Mouse (Mus musculus) myocyte (in vitro differentiated cells): ENCODE results near the gene Car14.
"Not testable (repeated sequence)": the region's sequence is repeated elsewhere in the genome, so short reads cannot be mapped to it uniquely, and the experiment has no call there.

Source experiments
- MAX ChIP-seq: IDR thresholded peaks from one replicate; pipeline ENCODE4 v1.6.1; 2011; ENCODE audit warnings: low read depth, mild to moderate bottlenecking, control low read depth
- POLR2A ChIP-seq: IDR thresholded peaks from one replicate; pipeline ENCODE4 v1.6.1; 2011; ENCODE audit warnings: low read depth, mild to moderate bottlenecking, control low read depth, moderate library complexity; ENCODE audit not compliant: insufficient read length
- POLR2AphosphoS2 ChIP-seq: IDR thresholded peaks from one replicate; pipeline ENCODE4 v1.6.1; 2011; ENCODE audit warnings: low read depth, control low read depth; ENCODE audit not compliant: insufficient read length
- TCF12 ChIP-seq: IDR thresholded peaks from one replicate; pipeline ENCODE4 v1.6.1; 2011; ENCODE audit warnings: mild to moderate bottlenecking, control low read depth; ENCODE audit not compliant: poor library complexity, insufficient read depth, severe bottlenecking
- TCF3 ChIP-seq: IDR thresholded peaks from one replicate; pipeline ENCODE4 v1.6.1; 2011; ENCODE audit warnings: low read depth, control low read depth; ENCODE audit not compliant: insufficient read length
- USF1 ChIP-seq: IDR thresholded peaks from one replicate; pipeline ENCODE4 v1.6.1; 2011; ENCODE audit warnings: low read depth, mild to moderate bottlenecking, control low read depth, moderate library complexity

DNA sequence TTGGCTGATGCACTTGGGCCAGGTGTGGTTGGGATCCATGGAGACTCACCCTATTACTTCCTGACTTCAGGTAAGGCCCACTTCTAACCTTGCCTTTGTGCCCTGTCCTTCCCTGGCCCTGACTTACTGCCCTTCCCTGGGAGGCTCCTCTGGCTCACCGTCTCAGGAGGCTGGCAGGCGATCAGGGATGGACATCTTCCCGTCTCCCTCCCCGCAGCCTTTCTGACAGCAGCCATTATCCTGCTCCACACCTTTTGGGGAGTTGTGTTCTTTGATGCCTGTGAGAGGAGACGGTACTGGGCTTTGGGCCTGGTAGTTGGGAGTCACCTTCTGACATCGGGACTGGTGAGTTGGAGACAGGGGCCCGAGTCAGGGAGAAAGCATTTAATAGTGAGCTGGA is 9.0 kb downstream of the Car14 start:
- TF ChIP-seq POLR2A, MAX, POLR2AphosphoS2, TCF12, USF1, TCF3: not testable (repeated sequence)
